Mouse (Mus musculus) C2C12 (cell line): ENCODE results near the gene Tradd. TPM values are rescaled to one million over a fixed set of nuclear protein-coding genes. Genes with fewer than 3 reads are reported as not detected.

Source experiments
- H3K27me3 ChIP-seq: one replicate; pipeline ENCODE4 v1.6.1; 2011; ENCODE audit not compliant: control insufficient read depth, insufficient read depth, insufficient read length
- H3K36me3 ChIP-seq: one replicate; pipeline ENCODE4 v1.6.1; 2011; ENCODE audit not compliant: control insufficient read depth, insufficient read depth
- H3K4me3 ChIP-seq: one replicate; pipeline ENCODE4 v1.5.1; 2011; ENCODE audit warnings: mild to moderate bottlenecking, control low read depth; ENCODE audit not compliant: poor library complexity, insufficient read depth, severe bottlenecking
- H3K79me2 ChIP-seq: one replicate; pipeline ENCODE4 v1.6.1; 2011; ENCODE audit not compliant: control insufficient read depth, insufficient read depth
- H3K79me3 ChIP-seq: one replicate; pipeline ENCODE4 v1.6.1; 2011; ENCODE audit warnings: low read depth, control low read depth
- H3ac ChIP-seq: one replicate; pipeline ENCODE3; 2011; ENCODE audit warnings: low read depth; ENCODE audit not compliant: control insufficient read depth, insufficient read length
- CEBPB ChIP-seq: IDR thresholded peaks from one replicate; pipeline ENCODE4 v1.6.1; 2011; ENCODE audit warnings: low read depth, mild to moderate bottlenecking, control low read depth, moderate library complexity
- MYOD1 ChIP-seq: IDR thresholded peaks from one replicate; pipeline ENCODE4 v1.6.1; 2011; ENCODE audit warnings: low read depth; ENCODE audit not compliant: control insufficient read depth, insufficient read length
- MYOG ChIP-seq: IDR thresholded peaks from one replicate; pipeline ENCODE4 v1.6.1; 2011; ENCODE audit not compliant: control insufficient read depth, insufficient read length; ENCODE audit errors: extremely low read depth
- USF1 ChIP-seq: IDR thresholded peaks from one replicate; pipeline ENCODE4 v1.6.1; 2011; ENCODE audit warnings: low read depth, mild to moderate bottlenecking, control low read depth, moderate library complexity
- microRNA-seq: library from miRNA; unstranded; fragments of <30 nt; microRNA quantifications from one replicate; pipeline ENCODE4, GENCODE M21; 2019; ENCODE audit warnings: borderline microRNAs expressed
- polyA plus RNA-seq: library from polyadenylated mRNA; unstranded; fragments of >200 nt; fragmentation: generic; extraction: Trizol; gene quantifications from one replicate; pipeline ENCODE4 v1.2.1, GENCODE M21; 2012; ENCODE audit warnings: missing spikeins

Tradd gene
- polyA plus RNA-seq, 1 experiment, result 27.3 TPM

GRCm38 (mm10) chr8:105209153-105210110 lies 55.0 kb downstream of the Tradd start:
- peaks cover 53% of the 10 kb centered on the region for H3K79me2 ChIP-seq
- H3ac ChIP-seq, result no peak overlapping the region
- peaks cover 60% of the 10 kb centered on the region for H3K36me3 ChIP-seq
- TF ChIP-seq USF1, result no peak
- no peak for TF ChIP-seq MYOG
- no peak for TF ChIP-seq MYOD1
- no peak for TF ChIP-seq CEBPB
- peaks cover 18% of the 10 kb centered on the region for H3K79me3 ChIP-seq
- no peak overlapping the region for H3K4me3 ChIP-seq
- no peaks in the 10 kb centered on the region for H3K27me3 ChIP-seq

Small RNA genes lying within 50 kb of the gene (microRNA-seq; reads per million reads assigned to microRNA genes)
- gene Gm27320, result not detected
- 185 reads per million, percentile 77 among the genes with 10 or more reads in this experiment for gene Mir328

Other genes starting within 250 kb of the Tradd start
- gene Ces3a, start 216.0 kb downstream of the Tradd start, polyA plus RNA-seq, result not detected
- not detected for gene Ces3b, start 180.9 kb downstream of the Tradd start, polyA plus RNA-seq
- gene Ces4a, start 132.8 kb downstream of the Tradd start, polyA plus RNA-seq, result not detected
- gene Cbfb, start 93.9 kb downstream of the Tradd start, polyA plus RNA-seq, result 39.9 TPM
- 11.4 TPM for gene D230025D16Rik, start 39.5 kb downstream of the Tradd start, polyA plus RNA-seq
- gene B3gnt9, start 9.5 kb downstream of the Tradd start, polyA plus RNA-seq, result 7.6 TPM
- gene Fbxl8, start within 50 bp of the Tradd start, polyA plus RNA-seq, result 7.6 TPM
- 3.4 TPM for gene Hsf4, start 5.2 kb upstream of the Tradd start, polyA plus RNA-seq
- gene Nol3, start 11.5 kb upstream of the Tradd start, polyA plus RNA-seq, result 9.8 TPM
- gene 4931428F04Rik, start 25.3 kb upstream of the Tradd start, polyA plus RNA-seq, result 6.0 TPM
- gene Exoc3l, start 31.5 kb upstream of the Tradd start, polyA plus RNA-seq, result 0.97 TPM
- 59.5 TPM for gene E2f4, start 33.1 kb upstream of the Tradd start, polyA plus RNA-seq
- 0.50 TPM for gene Elmo3, start 41.0 kb upstream of the Tradd start, polyA plus RNA-seq
- 0.69 TPM for gene Lrrc29, start 61.7 kb upstream of the Tradd start, polyA plus RNA-seq
- gene Tmem208, start 61.7 kb upstream of the Tradd start, polyA plus RNA-seq, result 122 TPM
- gene Fhod1, start 83.3 kb upstream of the Tradd start, polyA plus RNA-seq, result 30.7 TPM
- gene Slc9a5, start 84.2 kb upstream of the Tradd start, polyA plus RNA-seq, result 6.6 TPM
- gene Plekhg4, start 108.7 kb upstream of the Tradd start, polyA plus RNA-seq, result 2.0 TPM
- gene Kctd19, start 148.9 kb upstream of the Tradd start, polyA plus RNA-seq, result 0.01 TPM
- not detected for gene Lrrc36, start 149.0 kb upstream of the Tradd start, polyA plus RNA-seq
- gene Tppp3, start 206.9 kb upstream of the Tradd start, polyA plus RNA-seq, result 219 TPM
- gene Zdhhc1, start 232.3 kb upstream of the Tradd start, polyA plus RNA-seq, result 8.8 TPM